ENCODE assay signal across 22 mouse cellular contexts in the genomic region with DNA sequence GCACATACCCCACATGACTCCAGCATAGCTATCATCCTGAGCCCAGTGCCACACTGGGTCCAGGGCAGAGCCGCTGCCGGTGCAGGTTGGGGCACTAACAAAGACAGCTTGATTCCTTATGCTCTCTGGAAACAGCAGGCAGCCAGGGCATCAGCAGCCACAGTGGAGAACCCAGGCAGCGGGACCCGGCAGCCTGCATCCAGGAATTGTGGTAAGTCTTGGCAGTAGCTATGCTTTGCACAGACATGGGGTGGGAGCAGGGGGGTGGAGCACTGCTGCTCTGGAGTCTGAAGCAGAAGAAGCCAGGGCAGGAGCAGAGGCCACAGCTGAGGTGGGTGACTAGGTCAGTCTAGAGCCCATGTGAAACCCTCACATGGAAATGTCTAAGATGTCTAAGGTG. TPM values are rescaled to one million over a fixed set of nuclear protein-coding genes. Genes with fewer than 3 reads are reported as not detected.
A peak's percentile ranks its signal among the peaks of the same experiment; 100 is the strongest.
DNase-seq lines count a peak whose midpoint lies in the region; ATAC-seq and TF ChIP-seq lines count a peak whose summit lies in the region.
"Had no signal": no experiment of that assay in that cellular context is flagged by ENCODE, and none has a peak within 500 bp of the region (broad histone marks: within the 10 kb centered on the region; RNA-seq: fewer than 3 reads in every experiment).

No protein-coding gene starts in this region.

- WGBS in hindbrain, postnatal 0 days = 70% methylated on average over 4 of the region's 4 CpGs
- 94% methylated on average over 4 of the region's 4 CpGs for WGBS in hindbrain, embryonic 10.5 days
- 78% methylated on average over 4 of the region's 4 CpGs for whole genome bisulfite sequencing in midbrain, postnatal 0 days
- WGBS in midbrain, embryonic 10.5 days = 90% methylated on average over 4 of the region's 4 CpGs

- no peak overlapping the region for H3K4me3 ChIP-seq in hindbrain, postnatal 0 days (ENCODE audit: low read length)
- H3K4me3 ChIP-seq in hindbrain, embryonic 10.5 days = no peak overlapping the region
- H3K4me3 ChIP-seq in midbrain, postnatal 0 days (ENCODE audit: low read depth, low read length) = no peak overlapping the region
- no peak overlapping the region for H3K4me3 ChIP-seq in midbrain, embryonic 10.5 days
- H3K4me3 ChIP-seq: embryonic facial prominence, embryonic 13.5 days; embryonic facial prominence, embryonic 15.5 days; erythroblast, embryonic 14.5 days; forebrain, embryonic 10.5 days; forebrain, embryonic 12.5 days had no signal

- H3K36me3 ChIP-seq in hindbrain, postnatal 0 days (ENCODE audit: insufficient read depth, low read length) = peaks cover 13% of the 10 kb centered on the region
- H3K36me3 ChIP-seq in hindbrain, embryonic 10.5 days = peaks cover 36% of the 10 kb centered on the region
- peaks cover 39% of the 10 kb centered on the region for H3K36me3 ChIP-seq in midbrain, postnatal 0 days (ENCODE audit: insufficient read depth, low read length)
- H3K36me3 ChIP-seq in midbrain, embryonic 10.5 days = peaks cover 31% of the 10 kb centered on the region

- no peaks in the 10 kb centered on the region for H3K9me3 ChIP-seq in hindbrain, postnatal 0 days (ENCODE audit: low read length)
- no peaks in the 10 kb centered on the region for H3K9me3 ChIP-seq in hindbrain, embryonic 10.5 days
- H3K9me3 ChIP-seq in midbrain, postnatal 0 days (ENCODE audit: low read length) = no peaks in the 10 kb centered on the region
- no peaks in the 10 kb centered on the region for H3K9me3 ChIP-seq in midbrain, embryonic 10.5 days (replicated peaks)
- H3K9me3 ChIP-seq: embryonic facial prominence, embryonic 13.5 days; embryonic facial prominence, embryonic 15.5 days; forebrain, embryonic 10.5 days; forebrain, embryonic 12.5 days had no signal

- no peak for ATAC-seq in hindbrain, postnatal 0 days
- ATAC-seq in midbrain, postnatal 0 days (ENCODE audit: low FRiP score) = no peak
- ATAC-seq: forebrain, embryonic 14.5 days; forebrain, embryonic 16.5 days had no signal

- H3K9ac ChIP-seq in hindbrain, postnatal 0 days (replicated peaks; ENCODE audit: low read length) = no peak overlapping the region
- 0 out of 2 replicates have a peak overlapping the region, but pooled peaks have one; percentile 8 for H3K9ac ChIP-seq in midbrain, postnatal 0 days (replicated peaks; ENCODE audit: low read length, poor library complexity, severe bottlenecking)
- H3K9ac ChIP-seq: embryonic facial prominence, embryonic 13.5 days; embryonic facial prominence, embryonic 15.5 days; forebrain, embryonic 12.5 days had no signal

- no peak for TF ChIP-seq CTCF in hindbrain, postnatal 0 days (IDR thresholded peaks at IDR 0.05; ENCODE audit: low read depth)
- TF ChIP-seq CTCF in midbrain, postnatal 0 days (IDR thresholded peaks at IDR 0.05) = no peak

- H3K27ac ChIP-seq in hindbrain, postnatal 0 days = no peak overlapping the region
- no peak overlapping the region for H3K27ac ChIP-seq in hindbrain, embryonic 10.5 days
- no peak overlapping the region for H3K27ac ChIP-seq in midbrain, postnatal 0 days (ENCODE audit: low read depth, low read length)
- no peak overlapping the region; the same call in 1 of the 2 replicates for H3K27ac ChIP-seq in midbrain, embryonic 10.5 days (replicated peaks)
- H3K27ac ChIP-seq: embryonic facial prominence, embryonic 13.5 days; embryonic facial prominence, embryonic 15.5 days; forebrain, embryonic 10.5 days; forebrain, embryonic 12.5 days had no signal

- no peaks in the 10 kb centered on the region for H3K27me3 ChIP-seq in hindbrain, postnatal 0 days (ENCODE audit: insufficient read depth, low read length)
- no peaks in the 10 kb centered on the region for H3K27me3 ChIP-seq in hindbrain, embryonic 10.5 days (ENCODE audit: insufficient read depth, poor library complexity, severe bottlenecking)
- no peaks in the 10 kb centered on the region for H3K27me3 ChIP-seq in midbrain, postnatal 0 days (ENCODE audit: insufficient read depth, low read length)
- H3K27me3 ChIP-seq in midbrain, embryonic 10.5 days (ENCODE audit: low read depth, poor library complexity, severe bottlenecking) = no peaks in the 10 kb centered on the region
- H3K27me3 ChIP-seq: embryonic facial prominence, embryonic 13.5 days; embryonic facial prominence, embryonic 15.5 days; forebrain, embryonic 12.5 days had no signal

- DNase-seq in cerebellum, postnatal 25 days = peak; percentile 40 to 48
- DNase-seq in cerebellum, adult 9-11 months = no peak
- DNase-seq in hindbrain, postnatal 0 days (ENCODE audit: low spot score) = peak; percentile 32
- DNase-seq in hindbrain, embryonic 10.5 days (ENCODE audit: low spot score) = no peak
- no peak for DNase-seq in midbrain, postnatal 0 days (ENCODE audit: low spot score)
- no peak for DNase-seq in midbrain, embryonic 10.5 days (ENCODE audit: low spot score)
- DNase-seq in spleen, adult 18-20 months = no peak
- DNase-seq: adrenal gland, adult 2 months; adrenal gland, postnatal 10 days; adrenal gland, postnatal 25 days; cerebellum, adult 11 months; cerebellum, adult 9-10 months; embryo, embryonic 11 days had no signal

- H3K4me2 ChIP-seq in hindbrain, postnatal 0 days (ENCODE audit: low read depth, low read length) = no peak overlapping the region
- H3K4me2 ChIP-seq in midbrain, postnatal 0 days (ENCODE audit: low read depth, low read length, poor library complexity, severe bottlenecking) = no peak overlapping the region
- H3K4me2 ChIP-seq: embryonic facial prominence, embryonic 13.5 days; embryonic facial prominence, embryonic 15.5 days; forebrain, embryonic 12.5 days had no signal

- no peaks in the 10 kb centered on the region for H3K4me1 ChIP-seq in hindbrain, postnatal 0 days (ENCODE audit: insufficient read depth, low read length)
- H3K4me1 ChIP-seq in hindbrain, embryonic 10.5 days (replicated peaks) = peaks cover 6% of the 10 kb centered on the region
- H3K4me1 ChIP-seq in midbrain, postnatal 0 days (ENCODE audit: insufficient read depth, low read length) = no peaks in the 10 kb centered on the region
- peaks cover 6% of the 10 kb centered on the region; the same call in 1 of the 2 replicates for H3K4me1 ChIP-seq in midbrain, embryonic 10.5 days
- H3K4me1 ChIP-seq: embryonic facial prominence, embryonic 15.5 days; forebrain, embryonic 10.5 days; forebrain, embryonic 12.5 days had no signal

RNA-seq across cellular contexts. Expression of a gene that starts 23.0 kb away (rescaled TPM):
- 23.1 and 27.2 TPM in 2 replicates for total RNA-seq in hindbrain, postnatal 0 days (2014; rRNA removed)
- polyA plus RNA-seq in hindbrain, postnatal 0 days (2015; fragmentation: Nextera tagmentation; extraction: Ambion mirVana) = 16.5 and 16.7 TPM in 2 replicates
- 29.1 and 32.2 TPM in 2 replicates for polyA plus RNA-seq in hindbrain, embryonic 10.5 days (2016; fragmentation: Nextera tagmentation; extraction: Ambion mirVana)
- total RNA-seq in midbrain, postnatal 0 days (2014; rRNA removed) = 23.2 and 25.5 TPM in 2 replicates
- 19.3 and 21.5 TPM in 2 replicates for polyA plus RNA-seq in midbrain, postnatal 0 days (2015; fragmentation: Nextera tagmentation; extraction: Ambion mirVana)
- 24.5 and 26.0 TPM in 2 replicates for polyA plus RNA-seq in midbrain, embryonic 10.5 days (2016; fragmentation: Nextera tagmentation; extraction: Ambion mirVana)
- polyA plus RNA-seq: erythroblast, embryonic 14.5 days had no signal

RNA-seq across cellular contexts. Expression of a gene that starts 43.8 kb away (rescaled TPM):
- 106 and 127 TPM in 2 replicates for total RNA-seq in hindbrain, postnatal 0 days (2014; rRNA removed)
- 7.4 and 8.7 TPM in 2 replicates for polyA plus RNA-seq in hindbrain, postnatal 0 days (2015; fragmentation: Nextera tagmentation; extraction: Ambion mirVana)
- polyA plus RNA-seq in hindbrain, embryonic 10.5 days (2016; fragmentation: Nextera tagmentation; extraction: Ambion mirVana) = 1.1 and 2.1 TPM in 2 replicates
- total RNA-seq in midbrain, postnatal 0 days (2014; rRNA removed) = 118 and 131 TPM in 2 replicates
- polyA plus RNA-seq in midbrain, postnatal 0 days (2015; fragmentation: Nextera tagmentation; extraction: Ambion mirVana) = 7.2 and 9.0 TPM in 2 replicates
- polyA plus RNA-seq in midbrain, embryonic 10.5 days (2016; fragmentation: Nextera tagmentation; extraction: Ambion mirVana) = 0.54 and 1.1 TPM in 2 replicates
- total RNA-seq: common myeloid progenitor, adult 5-6 weeks; MEL had no signal
- polyA plus RNA-seq: erythroblast, embryonic 14.5 days had no signal

RNA-seq across cellular contexts. Expression of a gene that starts 49.8 kb away (rescaled TPM):
- total RNA-seq in hindbrain, postnatal 0 days (2014; rRNA removed) = 598 and 874 TPM in 2 replicates
- polyA plus RNA-seq in hindbrain, postnatal 0 days (2015; fragmentation: Nextera tagmentation; extraction: Ambion mirVana) = 267 and 268 TPM in 2 replicates
- 57.2 and 57.6 TPM in 2 replicates for polyA plus RNA-seq in hindbrain, embryonic 10.5 days (2016; fragmentation: Nextera tagmentation; extraction: Ambion mirVana)
- total RNA-seq in midbrain, postnatal 0 days (2014; rRNA removed) = 350 and 362 TPM in 2 replicates
- 236 and 258 TPM in 2 replicates for polyA plus RNA-seq in midbrain, postnatal 0 days (2015; fragmentation: Nextera tagmentation; extraction: Ambion mirVana)
- 52.5 and 55.2 TPM in 2 replicates for polyA plus RNA-seq in midbrain, embryonic 10.5 days (2016; fragmentation: Nextera tagmentation; extraction: Ambion mirVana)

Comparison
In these comparisons a context has a peak if more than half of its experiments do, and no peak if none do; other contexts are left out.
1. DNase-seq: peak in cerebellum, postnatal 25 days (2 of 2) and hindbrain, postnatal 0 days (single experiment); none in cerebellum, adult 9-11 months (single experiment), hindbrain, embryonic 10.5 days (single experiment), midbrain, postnatal 0 days (single experiment), midbrain, embryonic 10.5 days (single experiment) and spleen, adult 18-20 months (0 of 2).